Comparison of ENCODE assay signal across 9 mouse cellular contexts in the genomic region with DNA sequence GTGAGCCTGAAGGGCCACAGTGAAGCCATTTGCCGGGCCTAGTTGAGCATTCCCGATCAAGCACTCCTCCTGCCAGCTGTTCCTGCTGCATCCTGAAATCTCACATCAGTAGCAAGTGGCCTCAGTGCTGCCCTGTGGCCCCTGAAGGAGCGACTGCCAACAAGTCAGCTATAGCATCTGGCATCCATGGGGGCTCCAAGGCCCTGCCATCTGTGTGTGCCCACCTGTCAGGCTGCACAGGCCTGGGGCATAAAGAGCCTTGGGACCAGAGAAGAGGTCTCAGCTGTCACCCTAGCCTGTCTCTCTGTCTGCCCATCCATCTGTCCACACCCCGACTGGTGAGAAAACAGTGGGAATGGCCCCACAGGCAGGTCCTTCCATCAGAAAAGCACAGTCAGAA. TPM values are rescaled to one million over a fixed set of nuclear protein-coding genes. Genes with fewer than 3 reads are reported as not detected.
DNase-seq lines count a peak whose midpoint lies in the region; ATAC-seq and TF ChIP-seq lines count a peak whose summit lies in the region.
"Had no signal": no experiment of that assay in that cellular context is flagged by ENCODE, and none has a peak within 500 bp of the region (broad histone marks: within the 10 kb centered on the region; RNA-seq: fewer than 3 reads in every experiment).

No protein-coding gene starts in this region.

- H3K9me3 ChIP-seq in hindbrain, embryonic 10.5 days: no peaks in the 10 kb centered on the region
- no peaks in the 10 kb centered on the region for H3K9me3 ChIP-seq in hindbrain, embryonic 11.5 days (ENCODE audit: control insufficient read depth, low read length)
- H3K9me3 ChIP-seq in lung, embryonic 14.5 days (ENCODE audit: low read depth, low read length): no peaks in the 10 kb centered on the region
- H3K9me3 ChIP-seq in embryonic facial prominence, embryonic 14.5 days (ENCODE audit: control insufficient read depth, low read length): no peaks in the 10 kb centered on the region

- DNase-seq in hindbrain, embryonic 10.5 days (ENCODE audit: low spot score): peak; percentile 23
- no peak for DNase-seq in hindbrain, embryonic 11.5 days (ENCODE audit: low spot score)
- DNase-seq in lung, embryonic 14.5 days: no peak
- DNase-seq in lung, postnatal 25 days (ENCODE audit: low spot score): no peak
- peak; percentile 36 for DNase-seq in embryonic facial prominence, embryonic 14.5 days (ENCODE audit: low spot score)
- peak; percentile 39 for DNase-seq in lung, postnatal 10 days
- DNase-seq: right cerebral cortex, adult 18-20 months had no signal

- no peaks in the 10 kb centered on the region for H3K27me3 ChIP-seq in hindbrain, embryonic 10.5 days (ENCODE audit: insufficient read depth, poor library complexity, severe bottlenecking)
- H3K27me3 ChIP-seq in hindbrain, embryonic 11.5 days (ENCODE audit: control insufficient read depth, insufficient read depth, low read length): no peaks in the 10 kb centered on the region
- H3K27me3 ChIP-seq in lung, embryonic 14.5 days (ENCODE audit: insufficient read depth, low read length): no peaks in the 10 kb centered on the region
- no peaks in the 10 kb centered on the region for H3K27me3 ChIP-seq in embryonic facial prominence, embryonic 14.5 days (replicated peaks; ENCODE audit: control insufficient read depth, insufficient read depth, low read length)

- H3K36me3 ChIP-seq in hindbrain, embryonic 10.5 days: no peaks in the 10 kb centered on the region
- no peaks in the 10 kb centered on the region for H3K36me3 ChIP-seq in hindbrain, embryonic 11.5 days (ENCODE audit: control insufficient read depth, insufficient read depth, low read length)
- no peaks in the 10 kb centered on the region for H3K36me3 ChIP-seq in lung, embryonic 14.5 days (ENCODE audit: insufficient read depth)
- no peaks in the 10 kb centered on the region for H3K36me3 ChIP-seq in embryonic facial prominence, embryonic 14.5 days (ENCODE audit: control insufficient read depth, insufficient read depth, low read length)

- no peak overlapping the region for H3K9ac ChIP-seq in hindbrain, embryonic 11.5 days (ENCODE audit: low read depth, low read length)
- no peak overlapping the region for H3K9ac ChIP-seq in lung, embryonic 14.5 days
- no peak overlapping the region for H3K9ac ChIP-seq in embryonic facial prominence, embryonic 14.5 days (ENCODE audit: low read depth, low read length)

- H3K27ac ChIP-seq in hindbrain, embryonic 10.5 days: peak overlapping the region; percentile 70
- H3K27ac ChIP-seq in hindbrain, embryonic 11.5 days (ENCODE audit: low read depth, low read length): no peak overlapping the region
- no peak overlapping the region for H3K27ac ChIP-seq in lung, embryonic 14.5 days (ENCODE audit: low read depth)
- no peak overlapping the region for H3K27ac ChIP-seq in embryonic facial prominence, embryonic 14.5 days (replicated peaks; ENCODE audit: low read depth, low read length)
- H3K27ac ChIP-seq: macrophage had no signal

- no peak overlapping the region for H3K4me2 ChIP-seq in hindbrain, embryonic 11.5 days (replicated peaks; ENCODE audit: low read depth, low read length)
- H3K4me2 ChIP-seq in lung, embryonic 14.5 days: no peak overlapping the region
- no peak overlapping the region for H3K4me2 ChIP-seq in embryonic facial prominence, embryonic 14.5 days (ENCODE audit: low read depth, low read length)

- no peak for TF ChIP-seq CTCF in lung, embryonic 14.5 days (IDR thresholded peaks at IDR 0.05; ENCODE audit: low read depth)

- peaks cover 58% of the 10 kb centered on the region for H3K4me1 ChIP-seq in hindbrain, embryonic 10.5 days (replicated peaks)
- no peaks in the 10 kb centered on the region for H3K4me1 ChIP-seq in hindbrain, embryonic 11.5 days (replicated peaks; ENCODE audit: control insufficient read depth, insufficient read depth, low read length)
- H3K4me1 ChIP-seq in lung, embryonic 14.5 days (ENCODE audit: insufficient read depth): peaks cover 11% of the 10 kb centered on the region; the same call in 1 of the 2 replicates
- H3K4me1 ChIP-seq in embryonic facial prominence, embryonic 14.5 days (ENCODE audit: control insufficient read depth, insufficient read depth, low read length): no peaks in the 10 kb centered on the region

- H3K4me3 ChIP-seq in hindbrain, embryonic 10.5 days: no peak overlapping the region
- no peak overlapping the region for H3K4me3 ChIP-seq in hindbrain, embryonic 11.5 days (ENCODE audit: low read depth, low read length)
- H3K4me3 ChIP-seq in lung, embryonic 14.5 days (ENCODE audit: low read depth, low read length): no peak overlapping the region
- no peak overlapping the region for H3K4me3 ChIP-seq in embryonic facial prominence, embryonic 14.5 days (ENCODE audit: low read depth, low read length)

- ATAC-seq in hindbrain, embryonic 11.5 days (ENCODE audit: low FRiP score): no peak
- peak; percentile 38; the same call in 1 of the 2 replicates for ATAC-seq in lung, embryonic 14.5 days (ENCODE audit: insufficient read depth)
- ATAC-seq in embryonic facial prominence, embryonic 14.5 days (ENCODE audit: low read depth): 0 out of 2 replicates have a peak, but pooled peaks have one; percentile 4
- ATAC-seq in monocyte, adult 5-6 weeks (replicated peaks; ENCODE audit: insufficient number of reproducible peaks, low FRiP score, low TSS enrichment, poor library complexity, severe bottlenecking): no peak

- WGBS in hindbrain, embryonic 10.5 days: 53% methylated on average over 4 of the region's 4 CpGs
- WGBS in hindbrain, embryonic 11.5 days: 71% methylated on average over 4 of the region's 4 CpGs
- 25% methylated on average over 4 of the region's 4 CpGs for WGBS in lung, embryonic 14.5 days
- 56% methylated on average over 4 of the region's 4 CpGs for WGBS in embryonic facial prominence, embryonic 14.5 days

RNA-seq across cellular contexts. Expression of gene Pde2a, which starts 43.4 kb away (rescaled TPM):
- polyA plus RNA-seq in hindbrain, embryonic 10.5 days (2016; fragmentation: Nextera tagmentation; extraction: Ambion mirVana): 18.3 and 30.3 TPM in 2 replicates
- 14.4 and 17.8 TPM in 2 replicates for polyA plus RNA-seq in hindbrain, embryonic 11.5 days (2014; fragmentation: Nextera tagmentation; extraction: Ambion mirVana)
- polyA plus RNA-seq in lung, embryonic 14.5 days (2014; fragmentation: Nextera tagmentation; extraction: Ambion mirVana): 14.3 and 29.3 TPM in 2 replicates
- 32.1 and 33.0 TPM in 2 replicates for polyA plus RNA-seq in embryonic facial prominence, embryonic 14.5 days (2014; fragmentation: Nextera tagmentation; extraction: Ambion mirVana)
- total RNA-seq in monocyte, adult 5-6 weeks (2017): 13.4 to 111 TPM (median 54.4 TPM) in 3 replicates

RNA-seq across cellular contexts. Expression of gene Gm45837, which starts 54.2 kb away (rescaled TPM):
- polyA plus RNA-seq in hindbrain, embryonic 10.5 days (2016; fragmentation: Nextera tagmentation; extraction: Ambion mirVana): 0.82 and 1.3 TPM in 2 replicates
- polyA plus RNA-seq in hindbrain, embryonic 11.5 days (2014; fragmentation: Nextera tagmentation; extraction: Ambion mirVana): 0.99 TPM in 1 of 2 replicates, not detected in the other
- 12.2 TPM in 1 of 2 replicates, not detected in the other for polyA plus RNA-seq in lung, embryonic 14.5 days (2014; fragmentation: Nextera tagmentation; extraction: Ambion mirVana)
- not detected in 2 replicates for polyA plus RNA-seq in embryonic facial prominence, embryonic 14.5 days (2014; fragmentation: Nextera tagmentation; extraction: Ambion mirVana)
- 8.9 to 28.8 TPM (median 12.5 TPM) in 3 replicates for total RNA-seq in monocyte, adult 5-6 weeks (2017)
- polyA plus RNA-seq: macrophage had no signal

Comparison
In these comparisons a context has a peak if more than half of its experiments do, and no peak if none do; other contexts are left out.
1. DNase-seq: peak in hindbrain, embryonic 10.5 days (single experiment), embryonic facial prominence, embryonic 14.5 days (single experiment) and lung, postnatal 10 days (single experiment); none in hindbrain, embryonic 11.5 days (single experiment), lung, embryonic 14.5 days (single experiment) and lung, postnatal 25 days (single experiment).
2. ATAC-seq: peak in lung, embryonic 14.5 days (single experiment) and embryonic facial prominence, embryonic 14.5 days (single experiment); none in hindbrain, embryonic 11.5 days (single experiment) and monocyte, adult 5-6 weeks (single experiment).